Mouse (Mus musculus): ENCODE data around the gene Akap1.

- TF ChIP-seq CTCF (IDR thresholded peaks at IDR 0.05; ENCODE audit: low read depth) (no peak), EP300 (IDR thresholded peaks at IDR 0.05; ENCODE audit: low read depth) (no peak)
These were observed 13.6 kb upstream of the Akap1 start for GRCm38 (mm10) chr11:88878011-88878410.
